Mouse (Mus musculus): ENCODE measurements around the gene Erlec1.

Erlec1 gene

GRCm38 (mm10) chr11:30954279-30954725, at the start of gene Erlec1:
Gene Erlec1, minus strand, starts transcription at chr11:30954335.
- peak; percentile 88 for DNase-seq (ENCODE audit: low spot score)

DNA sequence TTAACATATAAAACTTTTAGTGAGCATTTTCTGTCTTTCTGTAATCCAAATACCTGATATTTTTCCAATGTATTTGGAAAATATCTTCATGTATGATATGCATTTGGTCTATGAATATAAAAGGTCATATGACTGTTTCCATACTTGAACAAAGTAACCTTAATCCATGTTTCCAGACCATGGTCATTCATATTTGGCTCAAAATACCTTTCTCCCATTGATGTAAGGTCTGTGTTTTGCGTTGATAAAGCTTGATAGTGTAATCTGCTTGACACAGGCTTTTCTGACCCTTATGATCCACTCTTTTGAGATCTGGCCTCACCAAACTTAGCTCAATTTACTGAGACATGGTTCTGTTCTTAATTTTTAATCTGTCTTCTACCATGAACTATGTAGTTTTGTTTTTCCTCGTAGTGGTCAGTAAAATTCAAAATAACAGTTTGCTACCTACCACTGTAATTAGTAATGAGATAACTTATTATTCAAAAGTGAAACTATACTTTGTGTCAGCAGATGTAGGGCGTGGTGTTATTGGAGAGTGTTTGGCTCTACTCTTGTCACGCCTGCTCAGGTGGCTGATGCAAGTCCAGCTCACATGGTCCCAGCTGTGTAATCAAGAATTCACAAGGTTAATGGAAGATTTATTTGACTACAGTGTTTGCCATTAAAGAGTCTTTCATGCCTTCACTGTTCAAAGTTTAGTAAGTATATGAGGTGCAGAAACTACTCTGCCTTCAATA, 47.2 kb upstream of the Erlec1 start:
- no peak for DNase-seq (ENCODE audit: low spot score)

DNA sequence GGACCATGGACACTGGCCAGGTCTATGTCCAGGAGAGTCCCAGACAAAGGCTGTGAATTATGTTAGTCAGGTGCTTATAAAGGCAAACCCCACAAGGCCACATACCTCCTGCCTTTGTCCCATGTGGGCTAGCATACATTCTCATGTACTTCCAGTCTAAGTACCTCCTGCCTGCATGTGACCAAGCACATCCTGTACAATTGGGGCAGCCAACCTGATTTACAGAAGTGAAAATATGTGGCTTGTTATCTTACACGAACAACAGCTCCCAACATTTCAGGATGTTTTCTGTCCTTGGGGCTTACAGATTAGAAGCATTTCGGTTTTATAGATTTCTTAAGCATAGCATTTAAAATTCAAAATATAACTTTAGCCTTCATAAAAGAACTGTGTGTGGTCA, 45.9 kb upstream of the Erlec1 start:
- DNase-seq (ENCODE audit: low spot score): no peak

DNA sequence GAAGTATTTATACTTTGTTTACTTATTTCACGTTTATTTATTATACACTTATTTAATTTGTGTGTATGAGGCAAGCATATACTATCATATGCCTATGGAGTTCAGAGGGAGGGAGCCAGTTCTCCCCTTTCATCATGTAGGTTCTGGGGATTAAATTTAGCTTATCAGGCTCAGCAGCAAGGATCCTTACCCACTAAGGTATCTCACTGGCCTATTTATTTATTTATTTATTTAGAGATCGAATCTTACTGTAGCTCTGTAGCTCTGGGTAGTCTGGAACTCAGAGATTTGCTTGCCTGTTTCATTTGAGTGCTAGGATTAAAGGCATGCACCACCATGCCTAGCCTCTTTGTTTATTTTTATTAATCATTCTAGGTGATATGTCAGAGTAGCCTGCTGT, 44.6 kb upstream of the Erlec1 start:
- DNase-seq (ENCODE audit: low spot score): no peak

- DNase-seq (ENCODE audit: low spot score): no peak
These were observed 44.1 kb upstream of the Erlec1 start for GRCm38 (mm10) chr11:30998199-30998598.

DNA sequence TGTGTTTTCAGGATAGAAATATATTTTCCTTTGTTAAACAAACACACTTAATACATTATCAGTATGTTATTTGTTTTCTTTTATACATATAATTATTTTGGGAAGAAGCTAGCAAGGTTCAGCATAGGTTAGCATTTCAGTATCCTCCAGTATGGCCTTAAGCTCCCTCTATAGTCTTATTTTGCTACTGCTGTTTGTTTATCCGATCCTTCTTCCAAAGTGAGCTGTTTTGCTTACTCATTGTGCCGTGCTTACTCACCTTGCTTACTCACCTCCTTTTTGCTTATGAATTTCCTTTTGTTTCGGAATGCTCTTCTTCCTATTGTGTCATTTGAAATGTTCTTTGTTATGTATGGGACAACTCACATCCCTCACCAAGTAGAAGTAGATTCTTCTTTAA, 42.5 kb upstream of the Erlec1 start:
- no peak for DNase-seq (ENCODE audit: low spot score)

GRCm38 (mm10) chr11:30986625-30987017, 32.5 kb upstream of the Erlec1 start:
- no peak for DNase-seq (ENCODE audit: low spot score)

- DNase-seq (ENCODE audit: low spot score): peak; percentile 87
These were observed 31.9 kb upstream of the Erlec1 start, which contains the start of gene Chac2 for GRCm38 (mm10) chr11:30985877-30986624. Gene Chac2, minus strand, starts transcription at chr11:30986350.

DNA sequence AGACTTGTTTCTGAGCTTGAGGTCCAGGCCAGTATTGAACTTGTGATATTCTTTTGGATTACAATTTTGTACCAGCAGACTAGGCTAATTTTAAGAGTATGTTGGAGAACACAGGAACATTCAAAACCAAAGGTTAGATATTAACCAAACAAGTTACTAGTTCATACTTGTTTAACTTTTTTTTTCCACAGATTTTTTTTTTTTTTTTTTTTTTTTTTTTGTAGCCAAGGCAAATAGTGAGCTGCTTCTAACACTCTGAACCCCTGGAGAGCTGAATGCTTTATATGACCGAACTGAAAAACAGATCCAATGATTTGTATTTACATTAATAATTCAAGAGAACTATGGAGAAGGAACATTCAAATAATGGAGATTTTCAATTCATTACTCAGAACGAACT, 31.1 kb upstream of the Erlec1 start:
- DNase-seq (ENCODE audit: low spot score): no peak

- DNase-seq (ENCODE audit: low spot score): peak; percentile 29
These were observed 523 bp downstream of the Erlec1 start for GRCm38 (mm10) chr11:30953469-30954154.

GRCm38 (mm10) chr11:30952829-30953228, 1.3 kb downstream of the Erlec1 start:
- DNase-seq (ENCODE audit: low spot score): no peak

DNA sequence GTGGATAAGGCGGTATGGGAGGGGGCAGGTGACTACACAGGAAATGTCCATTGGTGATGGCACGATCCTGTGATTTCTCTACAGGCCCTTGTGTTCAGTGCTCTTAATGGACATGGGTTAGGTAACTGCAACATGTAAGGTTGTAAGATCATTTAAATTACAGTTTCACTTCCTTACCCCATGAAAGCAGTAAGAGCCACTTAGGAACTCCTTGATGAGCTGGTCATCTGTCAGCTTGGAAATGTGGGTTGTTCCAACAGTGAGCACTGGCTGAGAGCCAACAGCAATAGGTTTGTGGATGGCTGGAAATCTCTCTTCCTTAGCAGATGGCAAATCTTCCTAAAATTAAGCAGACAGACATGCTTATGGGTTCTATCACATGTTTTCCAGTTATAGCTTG, 10.6 kb downstream of the Erlec1 start:
- no peak for DNase-seq (ENCODE audit: low spot score)

DNA sequence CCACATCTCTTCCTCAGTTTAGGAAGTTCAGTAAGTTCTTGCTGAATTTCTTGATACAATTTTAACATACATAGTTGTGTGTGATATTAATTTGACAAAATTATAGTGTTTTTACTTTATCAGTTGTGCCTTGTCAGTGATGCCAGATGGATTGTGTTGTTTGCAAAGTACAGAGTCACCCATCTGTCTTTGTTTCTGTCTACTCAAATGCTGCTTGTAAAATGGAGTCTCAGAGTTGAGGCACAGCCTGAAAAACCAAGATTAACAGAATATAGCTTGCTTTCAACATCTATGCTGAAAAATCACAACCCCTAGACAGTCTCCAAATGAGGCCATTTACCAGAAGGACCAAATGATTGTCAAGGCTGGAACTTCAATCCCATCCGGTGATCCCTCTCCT, 25.6 kb downstream of the Erlec1 start:
- no peak for DNase-seq (ENCODE audit: low spot score)

GRCm38 (mm10) chr11:30928079-30928478, 26.1 kb downstream of the Erlec1 start:
- DNase-seq (ENCODE audit: low spot score): no peak

- DNase-seq (ENCODE audit: low spot score): no peak
These were observed 30.9 kb downstream of the Erlec1 start for GRCm38 (mm10) chr11:30923283-30923682.

- DNase-seq (ENCODE audit: low spot score): no peak
These were observed 33.5 kb downstream of the Erlec1 start for GRCm38 (mm10) chr11:30920641-30921040.

DNA sequence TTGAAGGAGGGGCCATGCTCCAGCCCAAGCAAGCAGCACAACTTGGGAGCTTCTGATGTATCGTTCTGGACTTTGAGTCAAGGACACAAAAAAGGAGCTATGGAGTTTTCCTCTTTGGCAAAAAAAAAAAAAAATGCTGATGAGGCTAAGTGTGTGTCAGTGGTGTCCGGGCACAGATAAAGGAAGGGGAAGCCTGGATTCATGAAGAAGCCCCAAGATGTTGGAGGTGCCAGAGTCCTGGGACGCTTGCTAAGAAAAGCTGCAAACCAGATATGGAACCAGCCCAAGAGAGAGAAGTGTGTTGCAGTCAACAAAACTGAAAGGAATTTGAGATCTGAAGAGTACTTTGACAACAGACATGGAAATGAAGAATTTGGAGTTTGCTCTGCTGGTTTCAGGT, 41.8 kb downstream of the Erlec1 start:
- no peak for DNase-seq (ENCODE audit: low spot score)

GRCm38 (mm10) chr11:30899312-30899711, 54.8 kb downstream of the Erlec1 start:
- no peak for DNase-seq (ENCODE audit: low spot score)

GRCm38 (mm10) chr11:30896201-30896600, 57.9 kb downstream of the Erlec1 start:
- no peak for DNase-seq (ENCODE audit: low spot score)

DNA sequence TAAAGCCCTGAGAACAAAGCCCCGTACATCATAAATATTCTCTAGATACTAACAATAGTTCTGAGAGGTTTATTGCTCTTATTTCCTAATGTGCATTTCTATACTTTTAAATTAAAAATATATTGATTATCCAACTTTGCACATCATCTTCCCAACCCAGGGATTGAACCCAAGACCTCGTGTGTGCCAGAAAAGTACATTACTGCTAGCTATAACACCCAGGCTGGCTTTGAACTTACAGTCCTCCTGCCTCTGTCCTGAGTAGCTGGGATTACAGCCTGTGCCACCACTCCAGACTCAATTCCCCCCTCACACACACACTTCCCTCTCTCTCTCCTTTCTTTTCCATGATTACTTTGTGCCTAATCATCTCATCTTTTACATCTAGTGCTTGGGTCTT, 66.0 kb downstream of the Erlec1 start:
- no peak for DNase-seq (ENCODE audit: low spot score)

DNA sequence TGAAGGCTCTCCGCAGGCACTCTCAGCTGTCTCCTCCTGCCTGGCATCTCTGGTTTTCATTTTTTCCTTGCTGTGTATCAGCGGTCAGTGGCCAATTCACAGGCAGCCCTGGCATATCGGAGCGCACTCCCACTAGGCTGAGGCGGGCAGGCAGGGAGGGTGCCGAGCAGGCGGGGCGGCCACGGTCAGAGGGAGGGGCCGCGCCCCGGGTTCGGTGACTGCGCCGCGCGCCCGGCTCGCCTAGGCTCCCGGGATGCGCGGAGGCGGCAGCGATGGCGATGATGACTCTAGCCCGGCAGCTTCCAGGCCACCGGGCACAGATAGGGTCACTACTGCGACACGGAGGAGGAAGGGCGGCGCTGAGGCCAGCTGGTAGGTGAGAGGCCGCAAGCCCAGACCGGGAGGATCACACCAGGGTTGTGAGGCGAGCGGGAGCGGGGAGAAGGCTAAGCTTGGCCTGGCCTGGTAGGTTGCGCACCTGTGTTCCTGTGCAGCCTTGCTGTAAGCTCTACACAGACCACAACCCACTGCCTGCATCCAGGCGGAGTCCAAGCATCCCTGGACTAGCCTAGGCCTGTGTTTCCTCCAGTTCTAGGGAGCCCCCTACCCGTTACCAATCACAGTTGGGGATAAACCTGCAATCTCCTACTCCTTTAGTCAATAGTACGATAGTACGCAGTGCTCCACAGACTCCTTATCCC, 68.8 kb downstream of the Erlec1 start, which contains the start of the genes Gpr75 and Asb3:
Gene Gpr75, plus strand, starts transcription at position 188 of the 701 bp plus-strand sequence.
Gene Asb3, plus strand, starts transcription at position 246 of the 701 bp plus-strand sequence.
- peak; percentile 49 for DNase-seq (ENCODE audit: low spot score)
